Mouse (Mus musculus) thymus, postnatal 14 days (tissue): ENCODE measurements at regions not wholly inside any gene's neighbourhood (a gene's known extent, or its start where the extent isn't known, plus 50 kb on each side); places are given as distances from the start of the nearest gene placed in this dataset.

Experiments used
- DNase-seq: peaks from one replicate; pipeline ENCODE4 v3.0.0; 2021

DNA sequence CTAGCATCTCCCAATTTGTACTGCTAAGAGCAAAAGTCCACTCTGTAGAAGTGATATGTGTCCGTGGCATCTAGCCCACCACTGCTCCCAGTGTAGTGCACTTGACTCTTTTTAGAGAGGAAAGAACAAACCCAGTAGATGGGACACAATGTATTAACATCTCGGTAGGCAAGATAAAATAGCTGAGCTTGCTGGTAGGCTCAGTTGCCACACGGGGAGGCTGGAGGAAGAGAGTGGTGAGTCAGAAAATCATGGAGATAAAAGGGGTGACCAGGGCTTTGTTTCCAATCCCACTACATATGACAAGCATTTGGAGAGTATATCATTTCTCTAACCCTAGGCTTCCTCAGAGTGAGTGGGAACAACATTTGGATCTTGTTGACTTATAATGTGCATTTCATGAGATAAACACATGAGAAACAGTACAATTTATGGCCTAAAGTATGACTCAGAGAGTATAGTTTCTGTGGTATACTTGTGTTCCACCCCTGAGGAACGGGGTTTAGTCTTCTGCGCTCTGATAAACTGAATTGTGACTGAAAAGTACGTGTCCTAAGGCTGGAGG is 235.4 kb downstream of the Fam49a start:
- no peak for DNase-seq

DNA sequence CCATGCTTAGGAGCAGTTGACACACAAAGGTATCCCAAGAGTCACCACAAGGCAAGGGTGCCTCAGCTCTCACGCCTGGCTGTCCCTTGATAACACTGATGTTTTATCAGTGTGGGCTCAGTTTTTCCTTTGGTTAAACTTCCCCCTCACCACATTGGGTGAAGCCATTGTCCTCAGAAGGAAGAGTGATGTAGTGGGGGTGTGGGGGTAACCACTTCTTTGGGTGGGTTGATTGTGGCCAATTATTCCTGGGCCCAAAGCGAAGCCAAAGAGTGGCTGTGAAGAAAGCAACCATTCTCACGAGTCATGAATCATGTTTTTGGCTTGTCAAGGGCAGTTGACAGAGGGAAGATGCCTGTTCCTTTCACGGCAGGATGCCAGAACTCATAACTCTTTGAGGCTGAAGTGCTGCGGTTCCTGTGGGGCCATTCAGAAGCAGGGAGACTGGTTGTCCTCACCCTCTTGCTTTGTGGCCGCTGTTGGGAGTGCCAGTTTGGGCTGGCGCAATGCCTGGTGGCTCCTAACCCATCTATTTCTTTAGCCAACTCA is 234.7 kb downstream of the Fam49a start:
- DNase-seq = no peak

DNA sequence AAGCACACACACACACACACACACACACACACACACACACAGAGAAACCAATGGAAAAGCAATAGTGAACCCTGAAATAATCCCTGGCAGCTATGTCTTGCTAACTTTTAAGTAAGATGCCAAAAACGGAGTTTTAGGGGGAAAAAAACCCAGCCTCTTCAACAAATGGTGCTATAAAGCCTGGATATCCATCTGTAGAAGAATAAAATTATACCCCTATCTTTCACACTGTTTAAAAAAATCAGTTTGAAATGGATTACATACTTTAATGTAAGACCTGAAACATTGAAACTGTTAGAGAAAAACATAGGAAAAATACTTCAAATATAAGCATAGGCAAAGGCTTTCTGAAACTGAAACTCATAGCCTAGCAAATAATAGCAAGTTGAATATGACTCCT is 228.2 kb downstream of the Fam49a start:
- no peak for DNase-seq

DNA sequence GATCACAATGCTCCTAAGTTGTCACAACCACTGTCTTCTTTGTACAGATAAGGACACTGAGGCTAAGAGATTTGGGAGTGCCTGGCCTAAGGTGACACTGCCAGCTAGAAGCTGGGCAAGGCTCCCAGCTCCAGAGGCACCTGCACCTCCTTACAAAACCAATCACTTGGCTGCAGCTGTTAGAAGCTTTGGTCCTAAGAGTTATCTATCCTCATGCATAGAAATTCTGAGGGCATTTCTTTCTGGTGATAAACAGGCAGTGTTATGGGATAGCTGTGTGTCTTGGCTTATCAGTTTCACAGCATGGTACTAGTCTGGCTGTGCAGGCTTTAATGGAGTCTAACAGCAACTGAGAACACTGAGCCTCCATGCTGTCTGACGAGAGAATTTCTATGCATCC is 226.2 kb downstream of the Fam49a start:
- no peak for DNase-seq

DNA sequence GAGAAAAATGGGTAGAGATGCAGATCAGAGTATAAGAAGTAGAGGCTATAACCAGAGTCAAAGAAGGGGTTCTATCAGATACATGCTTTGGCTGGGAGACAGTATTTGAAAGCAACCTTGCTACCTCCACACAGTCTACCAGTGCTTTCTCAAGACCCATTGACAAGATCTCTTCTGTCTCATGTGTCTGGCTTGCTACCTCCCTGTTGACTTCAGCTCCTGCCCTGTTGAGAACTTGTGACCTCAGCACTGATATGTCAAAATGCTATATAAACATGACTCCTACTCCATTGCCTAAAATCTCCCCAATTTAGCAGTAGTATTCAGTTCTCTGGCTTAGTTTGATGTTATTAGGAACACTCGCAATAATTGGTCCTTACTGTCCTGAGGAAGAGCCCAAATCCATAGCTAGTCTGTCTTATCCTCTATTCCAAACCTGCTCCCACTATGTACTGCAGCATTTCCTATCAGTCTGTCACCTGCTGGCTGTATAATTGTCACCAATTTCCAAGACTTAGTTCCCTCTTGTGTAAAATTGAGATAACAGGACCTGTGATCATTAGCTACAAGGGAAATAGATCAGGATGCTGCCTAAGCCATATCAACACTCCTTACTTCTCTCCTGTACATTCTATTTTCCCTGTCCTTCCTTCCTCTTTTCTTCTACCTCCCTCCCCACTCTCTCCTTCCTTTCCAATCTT is 224.9 kb downstream of the Fam49a start:
- DNase-seq = no peak

DNA sequence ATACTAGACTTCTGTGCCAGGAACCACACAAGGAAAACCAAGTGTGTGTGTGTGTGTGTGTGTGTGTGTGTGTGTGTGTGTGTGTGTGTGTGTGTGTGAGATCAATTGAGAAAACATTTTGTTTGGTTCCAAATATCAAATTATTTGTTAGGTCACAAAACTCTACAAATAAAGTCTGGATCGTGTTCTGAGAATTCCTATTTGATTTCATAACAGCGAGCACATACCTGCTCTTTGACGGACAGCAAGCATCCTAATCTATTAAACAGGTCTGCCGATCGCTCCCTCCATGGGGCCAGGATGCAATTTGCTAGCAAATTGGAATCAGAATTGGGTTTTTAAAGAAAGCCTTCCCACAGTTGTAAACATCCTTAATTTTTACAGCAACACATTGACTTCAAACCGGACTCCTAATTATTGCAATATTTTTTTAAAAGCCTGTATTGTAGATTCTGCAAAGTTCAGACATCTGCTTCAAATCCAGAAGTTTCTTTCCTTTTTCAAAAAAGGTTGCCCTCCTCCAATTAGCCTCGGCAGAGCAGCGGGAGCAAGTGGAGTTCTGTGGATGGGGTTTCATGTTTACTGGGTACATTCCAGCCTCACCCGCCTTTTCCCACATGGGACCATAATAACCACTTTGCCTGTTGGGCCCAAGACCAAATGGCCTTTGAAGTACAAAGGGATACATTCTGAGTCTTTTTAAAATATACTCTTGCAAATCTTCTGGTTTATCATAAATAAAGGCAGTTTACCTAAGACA is 223.2 kb downstream of the Fam49a start:
- DNase-seq = no peak

DNA sequence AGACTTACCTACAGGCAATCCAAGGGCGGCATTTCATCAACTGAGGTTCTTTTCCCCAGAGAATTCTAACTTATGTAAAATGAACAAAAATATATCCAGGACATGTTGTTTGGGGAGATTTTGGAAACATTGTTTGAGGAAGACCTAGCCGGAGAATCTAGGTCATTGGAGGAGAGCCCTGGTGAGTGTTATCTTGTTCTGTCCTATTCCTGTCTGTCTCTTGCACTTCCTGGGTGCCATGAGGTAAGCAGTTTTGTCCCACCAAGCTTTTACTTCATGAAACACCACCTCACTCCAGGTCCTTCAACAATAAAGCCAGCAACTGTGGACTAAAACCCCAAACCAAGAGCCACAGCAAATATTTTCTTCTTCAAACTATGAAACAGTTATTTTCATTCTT is 218.5 kb downstream of the Fam49a start:
- DNase-seq = no peak

DNA sequence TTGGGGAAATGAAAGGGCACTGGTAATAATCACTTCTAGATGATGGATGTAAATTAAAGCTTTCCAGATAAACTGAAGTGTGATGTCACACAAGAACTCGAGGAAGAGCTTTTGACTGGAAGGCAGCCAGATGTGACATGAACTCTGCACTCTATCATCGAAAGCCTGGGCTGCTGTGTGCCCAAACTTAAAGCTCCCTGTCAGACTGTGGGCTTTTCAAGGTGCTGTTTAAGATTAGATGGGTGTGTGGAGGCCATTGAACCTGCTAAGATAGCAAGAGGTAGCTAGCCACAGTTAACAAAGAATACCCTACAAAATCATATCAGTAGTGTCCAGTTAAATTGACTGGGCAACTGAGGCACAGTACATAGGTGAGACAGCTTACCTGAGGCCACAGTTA is 190.1 kb downstream of the Fam49a start:
- no peak for DNase-seq

DNA sequence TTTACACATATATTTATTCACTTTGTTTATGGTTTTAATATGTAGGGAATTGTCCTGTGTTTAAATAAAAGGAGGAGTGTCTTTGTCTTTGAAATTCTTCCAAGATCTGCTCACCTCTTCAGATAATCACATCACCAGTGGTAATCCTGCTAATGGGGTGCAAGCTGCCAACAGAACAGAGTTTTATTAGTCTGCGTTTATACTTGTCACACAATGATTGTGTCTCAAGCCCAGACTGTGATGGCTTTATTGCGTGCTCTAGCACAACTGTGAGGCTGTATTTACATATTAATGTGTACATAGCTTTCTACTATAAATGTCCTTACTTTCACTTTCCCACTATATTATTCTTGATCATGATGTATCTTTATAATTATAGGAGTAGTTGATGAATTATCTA is 184.8 kb downstream of the Fam49a start:
- no peak for DNase-seq

DNA sequence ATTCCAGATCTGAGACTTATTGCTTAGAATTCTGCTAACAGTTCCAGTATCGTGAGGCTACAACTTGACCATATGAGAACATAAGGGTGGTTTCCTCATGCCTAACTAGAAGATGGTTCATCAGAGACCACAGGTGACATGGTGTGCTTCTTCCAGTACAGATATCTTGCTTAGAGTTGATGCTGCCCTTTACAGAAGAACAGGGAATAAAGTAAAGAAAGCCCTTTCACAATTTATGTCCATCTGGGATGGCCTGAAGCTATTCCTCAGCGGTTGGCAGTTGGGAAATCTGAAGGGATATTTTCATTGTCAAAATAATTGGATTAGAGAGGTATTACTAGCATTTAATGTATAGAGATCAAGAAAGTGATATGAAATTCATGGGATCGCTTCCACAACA is 184.3 kb downstream of the Fam49a start:
- DNase-seq = no peak

DNA sequence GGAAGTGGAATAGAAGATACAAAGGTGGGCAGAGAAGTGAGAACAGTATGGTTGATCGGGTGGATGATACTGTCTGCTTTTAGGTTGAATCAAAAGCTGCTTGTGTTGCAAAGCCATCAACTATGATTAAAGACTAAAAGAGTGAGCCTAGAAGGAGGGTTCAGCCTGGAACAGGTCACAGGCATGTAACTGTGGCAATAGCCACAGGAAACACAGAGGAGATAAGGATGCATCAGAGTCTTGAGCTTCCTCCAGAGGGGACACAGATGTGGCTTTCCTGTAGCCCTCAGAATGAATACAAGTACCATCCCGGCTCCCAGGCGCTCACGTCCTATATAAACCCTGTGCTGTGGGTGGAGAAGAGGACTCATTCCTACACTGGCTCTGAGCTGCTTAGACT is 180.9 kb downstream of the Fam49a start:
- no peak for DNase-seq

DNA sequence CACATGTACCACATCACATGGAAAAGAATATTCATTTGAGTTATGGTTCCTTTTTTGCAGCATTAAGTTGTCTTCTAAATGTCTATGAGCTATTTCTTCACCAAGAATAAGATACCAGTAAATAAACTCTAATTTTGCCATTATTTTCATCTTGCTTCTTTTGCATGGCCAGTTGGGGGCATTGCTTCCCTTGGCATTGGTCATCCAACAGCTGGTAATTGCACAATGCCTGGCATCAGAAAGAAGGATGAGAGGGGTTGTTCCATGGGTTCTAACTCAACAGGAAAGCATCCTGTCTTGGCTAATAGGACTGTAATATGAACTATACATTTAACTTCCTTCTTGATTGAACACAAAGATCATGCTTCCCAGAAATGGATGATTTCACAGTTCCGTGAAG is 174.4 kb downstream of the Fam49a start:
- DNase-seq = no peak

DNA sequence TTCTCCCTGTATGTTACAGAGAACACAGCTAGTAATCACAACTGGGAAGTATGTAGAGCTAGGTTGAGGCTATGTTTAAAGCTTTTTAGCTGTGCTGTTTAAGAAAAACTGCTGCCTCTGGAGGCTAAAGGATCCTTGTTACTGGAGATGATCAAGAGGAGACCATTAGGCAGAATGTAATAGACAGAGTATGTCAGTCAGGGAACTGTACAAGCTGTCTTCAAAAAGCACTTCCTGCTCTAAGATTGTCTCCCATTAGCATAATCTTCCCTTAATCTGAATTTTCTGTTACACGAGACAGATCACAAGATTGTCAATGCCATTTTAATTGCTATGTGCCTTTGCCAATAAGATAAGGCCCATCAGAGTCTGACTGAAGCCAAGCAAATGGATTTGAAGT is 170.7 kb downstream of the Fam49a start:
- DNase-seq = no peak
